Mouse (Mus musculus) heart, adult 8-10 months (tissue): ENCODE measurements around the gene Hdac9. TPM values are rescaled to one million over a fixed set of nuclear protein-coding genes. Genes with fewer than 3 reads are reported as not detected.
A peak's percentile ranks its signal among the peaks of the same experiment; 100 is the strongest.

Source experiments
- DNase-seq: peaks from one replicate; pipeline ENCODE4 v3.0.0; 2022; ENCODE audit warnings: low spot score
- total RNA-seq, 4 experiments: library from RNA; stranded (reverse); gene quantifications; 2 replicates each; pipeline ENCODE4 v1.2.4; 2022

Gene Hdac9
- total RNA-seq, 4 experiments from 2014 or later: 15.6 to 20.6 (median 19.3) TPM

GRCm38 (mm10) chr12:34231621-34232150, 685.2 kb downstream of the Hdac9 start:
- DNase-seq: peak; percentile 7

GRCm38 (mm10) chr12:34224505-34224904, 692.4 kb downstream of the Hdac9 start:
- DNase-seq: no peak

GRCm38 (mm10) chr12:34221014-34221413, 695.9 kb downstream of the Hdac9 start:
- no peak for DNase-seq

DNA sequence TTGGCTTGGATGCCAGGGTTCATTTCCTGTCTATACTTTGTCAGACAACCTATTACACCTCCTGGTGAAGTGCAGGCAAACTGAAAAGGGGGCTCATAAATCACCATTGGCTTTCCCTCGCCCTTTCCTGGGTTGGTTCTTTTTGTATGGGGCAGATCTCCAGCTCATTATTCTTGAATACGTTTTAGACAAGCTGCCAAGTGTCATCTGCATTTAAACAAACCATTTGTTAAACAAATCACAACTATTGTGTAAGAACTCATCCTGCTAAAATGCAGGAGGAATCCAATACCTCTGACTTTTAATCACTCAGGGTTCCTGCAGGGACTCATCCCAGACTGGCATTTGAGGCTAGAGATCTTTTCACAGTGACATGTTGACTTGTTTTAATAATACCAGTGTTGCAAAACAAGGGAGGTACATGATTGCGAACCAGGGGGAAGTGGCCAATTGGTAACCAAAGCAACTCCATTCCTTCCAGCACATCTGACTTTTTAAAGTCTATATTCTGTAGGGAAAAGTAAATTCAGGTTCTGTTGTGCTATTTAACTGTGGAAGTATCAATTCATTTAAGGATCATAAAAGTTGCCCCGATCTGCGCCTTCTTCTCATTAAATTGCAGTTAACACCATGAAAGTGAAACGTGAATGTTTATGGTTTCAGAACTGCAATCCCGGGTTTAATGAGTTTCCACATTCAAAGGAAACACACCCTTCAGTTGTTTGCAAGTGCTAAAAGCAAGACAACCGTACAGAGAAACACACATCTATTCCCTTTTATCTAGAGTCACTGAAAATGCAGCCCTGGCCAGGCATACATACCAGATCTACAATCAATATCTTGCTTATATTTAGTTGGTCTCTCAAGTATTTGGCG, 696.6 kb downstream of the Hdac9 start:
- no peak for DNase-seq

GRCm38 (mm10) chr12:34218561-34218960, 698.3 kb downstream of the Hdac9 start:
- DNase-seq: no peak

DNA sequence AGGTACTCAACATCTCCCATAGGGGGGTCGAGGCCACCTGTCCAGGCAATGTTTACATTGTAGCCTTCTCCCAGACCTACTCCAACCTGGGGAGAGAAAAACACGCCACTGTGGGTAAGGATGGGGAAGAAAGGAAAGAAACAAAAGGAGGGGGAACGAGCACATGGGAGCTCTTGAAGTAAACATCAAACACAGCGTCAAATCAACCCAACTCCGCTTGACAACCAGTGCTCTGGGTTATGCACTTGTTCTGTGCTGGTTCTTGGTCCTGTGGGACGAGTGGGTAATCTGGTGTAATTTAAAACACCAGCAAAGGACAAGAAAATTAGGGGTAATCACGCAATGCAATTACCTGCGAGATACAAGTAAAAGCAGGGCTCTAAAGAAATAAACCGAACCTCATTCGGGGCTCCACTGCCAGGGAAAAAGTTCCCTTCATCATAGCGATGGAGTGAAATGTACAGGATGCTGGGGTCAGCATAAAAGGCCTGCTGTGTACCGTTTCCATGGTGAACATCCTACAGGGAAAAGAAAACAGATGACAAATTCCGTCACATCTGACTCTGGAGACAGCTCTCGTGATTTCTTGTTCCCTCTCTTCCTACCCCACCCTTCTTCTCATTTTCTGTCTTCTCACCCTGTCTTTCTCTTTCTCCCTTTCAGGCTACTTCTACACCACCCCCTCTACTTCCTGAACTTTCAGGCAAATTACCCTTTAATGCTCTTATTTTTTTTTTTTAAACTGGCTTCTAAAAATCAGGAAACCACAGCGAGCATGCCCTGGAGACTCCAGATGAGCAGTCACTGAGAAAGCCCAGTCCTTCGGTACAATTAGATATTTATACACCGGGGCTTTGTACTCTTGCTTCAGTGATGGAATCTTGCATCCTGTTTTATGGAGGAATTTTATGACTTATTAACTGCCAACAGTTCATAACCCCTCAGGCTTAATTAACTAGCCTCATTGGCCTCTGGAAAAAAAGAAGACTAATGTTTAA, 701.6 kb downstream of the Hdac9 start:
- DNase-seq: no peak

- no peak for DNase-seq
These were observed 704.7 kb downstream of the Hdac9 start for GRCm38 (mm10) chr12:34212162-34212561.

DNA sequence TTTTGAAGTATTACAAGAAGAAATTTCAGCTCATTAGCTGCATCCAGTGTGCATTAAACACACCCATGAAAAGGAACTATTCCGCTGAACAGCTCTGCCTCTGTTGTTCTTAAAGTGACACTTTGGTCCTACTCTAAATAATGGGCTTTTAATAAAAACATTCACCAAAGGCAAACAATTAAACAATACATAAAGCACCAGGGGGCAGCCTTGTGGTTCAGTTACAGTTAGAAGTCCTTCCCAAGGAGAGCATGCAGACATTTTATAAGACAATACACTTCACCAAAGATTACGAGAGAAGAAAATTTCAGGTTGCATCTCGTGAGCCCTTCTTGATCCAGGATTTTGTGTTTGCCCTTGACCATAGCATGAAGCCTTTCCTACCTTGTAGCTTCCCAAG, 715.4 kb downstream of the Hdac9 start:
- no peak for DNase-seq

- DNase-seq: no peak
These were observed 716.9 kb downstream of the Hdac9 start for GRCm38 (mm10) chr12:34200030-34200446.

DNA sequence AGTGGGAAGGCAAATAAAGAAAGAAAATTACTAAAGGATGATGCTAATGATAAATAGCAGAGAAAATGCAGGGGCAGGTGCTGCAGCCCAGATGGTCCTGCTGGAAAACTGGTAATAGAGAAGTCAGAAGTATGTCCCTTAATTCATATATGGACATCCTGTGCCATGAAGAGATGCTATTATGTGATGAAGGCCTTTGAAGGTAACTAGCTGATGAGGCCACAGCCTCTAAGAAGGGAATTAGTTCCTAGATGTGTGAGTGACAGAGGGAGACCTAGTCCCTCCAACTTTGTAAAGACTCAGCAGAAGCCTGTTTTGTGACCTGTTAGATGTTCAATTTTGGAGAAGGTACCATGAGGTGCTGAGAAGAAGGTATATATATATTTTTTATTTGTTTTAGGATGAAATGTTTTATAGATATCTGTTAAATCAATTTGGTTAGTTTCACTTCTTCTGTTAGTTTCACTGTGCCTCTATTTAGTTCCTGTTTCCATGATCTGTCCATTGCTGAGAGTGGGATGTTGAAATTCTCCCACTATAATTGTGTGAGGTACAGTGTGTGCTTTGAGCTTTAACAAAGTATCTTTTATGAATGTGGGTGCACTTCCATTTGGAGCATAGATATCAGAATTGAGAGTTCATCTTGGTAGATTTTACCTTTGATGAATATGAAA, 721.6 kb downstream of the Hdac9 start:
- DNase-seq: no peak

GRCm38 (mm10) chr12:34194116-34194515, 722.8 kb downstream of the Hdac9 start:
- no peak for DNase-seq

DNA sequence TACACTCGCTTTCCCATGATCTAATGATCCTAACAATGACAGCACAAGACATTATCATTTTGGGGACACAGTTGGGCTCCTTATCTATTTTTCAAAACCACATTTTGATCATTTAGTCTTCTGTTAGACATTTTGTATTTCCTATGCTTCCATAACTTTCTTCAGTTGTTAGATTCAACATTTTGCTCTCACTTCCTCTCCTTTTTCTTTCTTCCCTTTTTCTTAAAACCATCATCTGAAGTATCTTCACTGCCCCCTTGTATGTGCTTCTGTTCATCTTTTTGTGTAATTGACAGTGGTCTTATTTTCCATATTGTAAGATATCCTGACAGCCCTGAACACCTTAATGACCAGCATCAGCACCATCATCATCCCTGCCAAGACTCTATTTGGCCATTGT, 725.6 kb downstream of the Hdac9 start:
- no peak for DNase-seq

DNA sequence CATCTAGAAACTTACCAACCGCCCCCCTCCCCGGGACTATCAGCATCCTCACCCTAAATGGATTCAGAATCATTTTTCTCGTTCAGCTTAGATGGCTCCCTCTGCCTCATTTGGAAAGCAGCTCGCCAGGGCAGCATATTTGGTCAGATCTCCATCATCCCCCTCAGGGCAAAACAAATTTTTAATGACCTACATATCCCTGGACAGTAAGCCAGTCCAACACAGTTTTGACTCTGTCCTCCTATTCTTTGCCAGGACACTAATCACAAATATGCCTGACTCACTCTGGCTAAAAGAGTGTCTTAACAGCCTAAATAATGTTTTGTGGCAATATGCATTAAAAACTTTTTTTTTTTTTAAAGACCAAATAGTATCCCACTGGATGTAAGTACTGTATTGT, 738.0 kb downstream of the Hdac9 start:
- no peak for DNase-seq

- no peak for DNase-seq
These were observed 740.1 kb downstream of the Hdac9 start for GRCm38 (mm10) chr12:34176790-34177189.

- DNase-seq: no peak
These were observed 743.9 kb downstream of the Hdac9 start for GRCm38 (mm10) chr12:34173036-34173435.

DNA sequence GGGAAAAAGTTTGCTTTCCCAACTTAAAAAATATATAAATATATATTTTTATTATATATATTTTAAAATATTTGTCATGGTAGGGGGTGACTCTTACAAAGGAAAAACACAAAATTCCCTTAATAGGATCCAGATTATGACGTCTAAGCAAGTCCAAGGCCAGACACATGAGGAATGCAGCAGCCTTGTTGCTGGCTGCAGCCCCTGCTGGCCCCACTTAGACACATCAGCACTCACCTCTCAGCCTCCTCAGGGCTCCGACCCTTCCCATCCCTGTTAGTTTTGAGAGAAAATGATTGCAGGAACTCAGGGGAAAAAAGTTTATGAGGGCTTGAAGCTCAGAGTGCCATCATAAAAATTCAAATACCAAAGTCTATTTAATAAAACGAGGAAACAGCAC, 746.3 kb downstream of the Hdac9 start:
- DNase-seq: no peak

- DNase-seq: no peak
These were observed 751.2 kb downstream of the Hdac9 start for GRCm38 (mm10) chr12:34165674-34166073.

GRCm38 (mm10) chr12:34156301-34156700, 760.6 kb downstream of the Hdac9 start:
- DNase-seq: no peak

DNA sequence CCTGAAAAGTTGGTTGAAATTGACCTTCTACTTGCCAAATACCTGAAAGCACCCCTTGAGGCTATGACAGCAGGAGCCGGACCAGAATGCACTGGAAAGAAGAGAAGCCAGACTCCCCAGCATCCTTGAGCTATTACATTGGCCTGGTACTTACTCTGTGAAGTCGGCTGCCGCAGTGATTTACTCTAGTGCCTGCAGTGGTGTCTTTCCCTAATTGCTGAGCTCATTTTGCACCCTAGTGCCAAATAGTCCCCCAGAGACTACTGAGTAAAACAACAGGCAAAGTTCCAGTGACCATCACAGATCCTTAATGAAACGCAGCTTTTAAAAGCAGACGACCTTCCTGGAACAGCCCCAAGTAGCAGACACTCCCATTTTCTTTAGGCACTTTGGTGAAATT, 761.2 kb downstream of the Hdac9 start:
- DNase-seq: no peak

GRCm38 (mm10) chr12:34154757-34155156, 762.1 kb downstream of the Hdac9 start:
- DNase-seq: no peak

GRCm38 (mm10) chr12:34151336-34151735, 765.6 kb downstream of the Hdac9 start:
- DNase-seq: no peak

DNA sequence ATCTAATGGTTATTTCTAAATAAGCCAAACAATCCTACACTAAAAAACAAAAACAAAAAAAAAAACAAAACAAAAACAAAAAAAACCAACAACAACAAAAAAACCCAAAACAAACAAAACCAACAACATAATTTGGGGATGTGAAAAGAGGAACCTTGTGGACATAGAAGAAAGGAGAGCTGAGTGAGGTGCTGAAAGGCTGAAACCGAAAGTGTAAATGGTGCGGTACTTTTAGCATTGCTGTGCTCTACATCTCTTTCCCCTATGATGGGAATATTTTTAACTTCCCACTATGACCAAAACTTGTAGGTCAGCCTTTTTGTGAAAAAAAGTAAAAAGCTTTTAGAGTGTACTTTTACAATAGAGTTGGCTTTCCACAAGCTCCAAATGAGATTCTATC, 774.2 kb downstream of the Hdac9 start:
- DNase-seq: no peak
